Mouse (Mus musculus) C3H10T1/2 (cell line): Measurements from ENCODE around the gene Gm10352. TPM values are rescaled to one million over a fixed set of nuclear protein-coding genes. Genes with fewer than 3 reads are reported as not detected.

Experiments
- polyA plus RNA-seq, 2 experiments: library from polyadenylated mRNA; unstranded; fragments of >200 nt; fragmentation: generic; extraction: Trizol; gene quantifications; one replicate each; pipeline ENCODE4 v1.2.1; 2012; ENCODE audit warnings: missing spikeins in 2 of 2

Gm10352 gene
- not detected for polyA plus RNA-seq

GRCm38 (mm10) chrY:2900689-2901088 is at the start of gene Gm10352:
TSS of gene Gm10352 (plus strand) at chrY:2900989.

GRCm38 (mm10) chrY:2932282-2932681 is 31.5 kb downstream of the Gm10352 start, which contains the start of gene Gm29289:
TSS of gene Gm29289 (plus strand) at chrY:2932582.

Other genes with a start within 250 kb of the Gm10352 start
- gene Sry, start 237.3 kb upstream of the Gm10352 start, polyA plus RNA-seq = not detected
- gene H2al2b, start 180.3 kb upstream of the Gm10352 start, polyA plus RNA-seq = not detected
- gene Gm4064, start 104.8 kb upstream of the Gm10352 start, polyA plus RNA-seq = not detected
- gene Rbmy, start 70.3 kb upstream of the Gm10352 start, polyA plus RNA-seq = not detected
- gene Gm10256, start 70.3 kb upstream of the Gm10352 start, polyA plus RNA-seq = not detected
- gene Gm29289, start 31.6 kb downstream of the Gm10352 start, polyA plus RNA-seq = not detected